Mouse (Mus musculus): Measurements from ENCODE around the gene Snx30.

Snx30 gene

DNA sequence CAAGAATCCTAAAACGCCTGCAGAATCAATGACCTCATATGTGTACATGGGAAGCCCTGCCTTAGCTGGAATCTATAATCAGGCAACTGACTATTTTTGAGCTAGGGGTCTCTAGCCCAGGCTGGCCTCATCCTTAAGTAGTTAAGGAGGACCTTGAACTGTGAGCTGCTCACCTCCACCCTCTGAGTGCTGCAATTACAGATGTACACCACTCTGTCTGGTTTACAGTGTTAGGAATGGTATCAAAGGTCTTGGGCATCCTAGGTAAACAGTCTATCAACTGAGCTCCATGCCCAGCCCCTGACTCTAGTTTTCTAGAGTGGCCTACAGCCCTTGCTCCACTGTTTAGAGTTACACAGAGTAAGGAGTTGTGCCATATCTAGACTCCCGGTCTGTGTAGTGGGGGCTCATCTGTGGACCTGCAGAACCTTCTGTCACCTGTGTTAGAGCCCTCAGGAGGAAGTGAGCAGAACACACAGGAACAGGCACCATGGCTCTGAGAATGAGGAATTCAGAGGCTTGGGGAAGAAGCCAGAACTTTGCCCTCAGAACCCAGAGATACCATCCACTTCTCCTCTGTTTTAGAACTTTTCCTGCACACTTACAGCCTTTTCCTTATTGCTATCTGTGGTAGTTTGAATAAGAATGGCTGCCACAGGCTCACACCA is 9.7 kb upstream of the Snx30 start:
- no peak for DNase-seq

DNA sequence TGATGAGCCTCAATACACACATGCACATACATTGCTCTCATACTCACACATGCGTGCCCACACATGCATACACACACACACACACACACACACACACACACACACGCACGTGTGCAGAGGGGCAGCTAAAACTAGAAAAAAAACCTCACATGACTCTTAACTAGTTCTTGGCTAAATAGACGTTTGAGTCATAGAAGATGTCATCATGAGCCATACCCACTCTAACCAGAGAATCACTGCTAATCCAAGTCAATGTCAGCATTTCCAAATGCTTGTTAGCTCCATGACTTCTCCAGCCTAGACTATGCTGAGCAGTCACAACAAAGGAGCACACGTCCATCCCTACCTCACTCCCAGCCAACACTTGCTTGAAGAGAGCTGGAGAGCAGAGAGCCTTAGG is 5.5 kb upstream of the Snx30 start:
- DNase-seq, result no peak

DNA sequence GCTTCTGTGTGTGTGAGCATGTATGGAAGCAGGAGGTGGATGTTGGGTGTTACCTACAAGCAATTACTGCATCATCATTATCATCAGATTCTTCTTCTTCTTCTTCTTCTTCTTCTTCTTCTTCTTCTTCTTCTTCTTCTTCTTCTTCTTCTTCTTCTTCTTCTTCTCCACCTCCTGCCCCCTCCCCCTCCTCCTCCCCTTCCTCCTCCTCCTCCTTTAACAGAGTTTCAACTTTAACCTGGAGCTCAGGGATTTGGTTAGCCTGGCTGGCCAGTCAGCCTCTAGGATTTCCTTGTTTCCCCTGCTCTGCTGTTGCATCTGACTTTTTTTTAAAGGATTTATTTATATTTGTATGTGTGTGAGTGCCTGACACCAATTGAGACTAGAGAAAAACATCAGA is 4.2 kb upstream of the Snx30 start, which contains the start of gene Inip:
Gene Inip (minus strand): TSS at position 101 of the 400 bp plus-strand sequence.
- no peak for DNase-seq

DNA sequence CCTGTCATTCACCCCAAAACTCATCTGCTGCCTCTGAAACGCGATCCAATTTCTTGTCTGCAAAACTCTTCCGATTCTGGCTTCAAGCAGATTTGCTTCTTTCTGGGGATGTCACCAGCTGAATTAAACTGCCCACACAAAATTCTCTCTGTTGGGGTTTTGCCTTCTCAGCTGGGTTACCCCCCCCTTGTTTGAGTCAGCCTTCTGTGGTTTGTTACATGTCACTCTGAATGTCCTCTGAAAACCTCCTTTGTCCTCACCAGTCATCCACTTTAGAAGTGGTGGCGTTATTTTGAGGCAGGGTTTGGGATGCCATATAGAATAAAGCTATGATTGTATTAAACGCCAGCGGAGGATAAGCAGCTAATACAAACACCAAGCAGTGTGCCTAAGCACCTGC is 3.5 kb upstream of the Snx30 start:
- no peak for DNase-seq

DNA sequence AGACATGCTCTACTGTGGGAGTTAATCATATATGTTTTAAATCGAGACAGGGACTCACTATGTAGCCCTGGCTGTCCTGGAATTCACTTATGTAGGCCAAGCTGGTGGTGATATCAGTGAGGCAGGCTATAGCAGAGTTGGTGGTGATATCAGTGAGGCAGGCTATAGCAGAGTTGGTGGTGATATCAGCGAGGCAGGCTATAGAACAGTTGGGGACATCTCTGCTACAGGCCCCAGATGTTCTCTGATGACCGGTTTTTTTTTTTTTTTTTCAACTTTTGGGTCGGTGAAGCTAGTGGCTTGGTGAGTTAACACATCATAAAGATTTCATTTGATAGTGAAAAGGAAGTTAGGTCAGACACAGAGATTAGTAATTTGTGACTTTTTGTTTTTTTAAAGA is 2.8 kb upstream of the Snx30 start:
- DNase-seq, result no peak

DNA sequence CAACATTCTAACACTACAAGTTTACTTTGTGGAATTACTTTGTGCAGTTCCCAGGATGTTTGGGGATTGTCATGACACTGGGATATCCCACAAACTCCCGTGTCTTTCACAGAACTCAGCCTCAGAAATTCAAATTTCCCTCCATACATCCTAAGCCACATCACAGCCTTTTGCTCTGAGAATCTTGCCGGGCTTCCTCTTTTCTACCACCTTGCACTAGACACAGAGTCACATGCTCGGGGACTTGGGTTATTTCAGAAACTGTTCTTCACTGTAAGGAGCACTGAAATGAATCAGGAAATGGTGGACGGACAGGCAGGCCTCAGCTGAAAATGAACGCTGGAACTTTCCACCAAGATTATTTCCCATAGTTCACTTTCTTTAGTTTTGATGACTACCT is 2.3 kb upstream of the Snx30 start:
- DNase-seq, result no peak

DNA sequence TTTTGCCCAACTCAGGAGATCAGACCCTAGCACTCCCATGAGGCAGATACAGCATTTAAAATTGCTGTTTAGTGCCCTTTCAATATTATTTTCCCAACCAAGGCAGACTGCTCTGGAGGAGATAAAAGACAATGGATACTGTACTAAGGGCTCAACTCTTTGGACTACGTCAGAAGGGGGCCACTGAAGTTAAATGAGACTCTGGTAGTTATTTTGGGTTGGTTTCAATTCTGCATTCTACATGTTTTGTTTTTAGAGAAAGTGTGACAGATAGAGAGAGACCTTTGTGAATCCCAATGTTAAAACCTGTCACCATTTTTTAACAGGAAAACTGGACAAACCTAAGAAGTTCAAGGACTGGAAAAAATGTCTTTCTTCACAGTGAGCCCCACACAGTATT is 886 bp upstream of the Snx30 start:
- no peak for DNase-seq

DNA sequence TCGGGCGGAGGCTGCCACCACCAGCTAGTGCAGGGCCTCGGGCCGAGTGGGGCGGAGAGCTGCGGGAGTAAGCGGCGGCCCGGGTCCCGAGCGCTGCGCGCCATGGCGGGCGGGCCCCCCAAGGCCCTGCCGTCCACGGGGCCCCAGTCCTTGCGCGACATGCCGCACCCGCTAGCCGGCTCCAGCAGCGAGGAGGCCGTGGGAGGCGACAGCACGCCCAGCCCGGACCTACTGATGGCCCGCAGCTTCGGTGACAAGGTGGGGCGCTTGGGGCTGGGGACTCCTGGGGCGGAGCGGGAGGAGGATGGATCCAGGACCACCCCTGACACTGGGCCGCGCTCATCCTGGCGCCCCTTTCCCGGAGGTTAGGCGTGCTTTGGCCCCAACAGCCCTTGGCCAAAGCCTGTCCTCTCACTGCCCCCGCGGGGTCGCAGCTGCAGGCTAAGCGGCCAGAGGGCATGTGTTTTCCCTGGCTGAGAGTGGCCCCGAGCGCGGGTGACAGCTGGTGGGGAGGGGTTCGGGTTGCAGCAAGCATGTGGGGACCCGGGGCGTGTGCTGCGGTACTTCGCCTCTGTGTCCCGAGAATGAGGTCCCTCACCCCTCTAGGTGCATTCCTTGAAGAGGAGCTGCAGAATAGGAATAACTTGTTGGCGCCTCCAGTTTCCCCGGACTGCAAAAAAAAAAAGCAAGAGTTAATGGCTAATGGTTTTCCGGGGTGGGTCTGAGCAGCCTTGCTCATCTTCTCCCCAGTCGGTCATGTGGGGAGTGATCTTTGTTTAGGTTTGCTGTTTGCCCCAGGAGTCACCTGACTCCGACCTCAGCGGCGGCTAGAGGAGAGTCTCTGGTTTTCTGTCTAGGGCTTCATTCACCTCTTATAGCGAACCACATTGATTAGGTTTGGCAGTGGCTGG is 583 bp downstream of the Snx30 start:
- peak; percentile 69 to 70 for DNase-seq

DNA sequence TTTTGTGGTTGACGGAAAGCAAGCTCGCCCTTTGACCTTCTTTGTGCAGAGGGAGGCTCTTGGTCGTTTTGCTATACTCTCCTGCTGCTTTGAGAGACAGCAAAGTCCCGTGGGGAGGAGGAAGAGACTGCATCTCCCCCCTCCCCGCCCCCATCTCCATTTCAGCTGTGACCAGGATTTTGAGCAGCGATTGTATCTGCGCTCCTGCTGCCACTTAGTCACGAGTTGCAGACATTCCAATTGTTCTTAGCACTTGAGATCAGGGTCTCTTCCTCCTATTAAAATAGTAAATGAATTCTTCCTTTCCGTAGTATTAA is 1.2 kb downstream of the Snx30 start:
- no peak for DNase-seq

DNA sequence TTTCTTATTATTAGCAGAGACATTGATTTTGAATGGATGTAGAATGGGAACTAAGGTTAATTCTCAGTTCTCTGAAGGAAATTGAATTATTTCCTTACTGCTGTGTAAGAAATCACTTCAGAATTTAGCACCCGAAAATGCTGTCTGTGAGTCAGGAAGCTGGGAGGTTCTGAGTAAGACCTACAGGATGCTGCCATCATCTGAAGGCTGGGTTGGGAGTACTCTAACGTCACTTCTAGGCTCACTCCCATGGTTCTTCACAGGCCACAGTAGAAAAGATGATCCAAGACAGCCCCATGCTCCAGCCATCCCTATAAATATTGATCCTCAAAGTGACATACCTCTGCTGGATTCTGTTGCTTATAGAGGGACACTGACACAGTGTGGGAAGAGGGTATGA is 1.9 kb downstream of the Snx30 start:
- peak in 1 of 2 experiments; percentile 18 for DNase-seq

DNA sequence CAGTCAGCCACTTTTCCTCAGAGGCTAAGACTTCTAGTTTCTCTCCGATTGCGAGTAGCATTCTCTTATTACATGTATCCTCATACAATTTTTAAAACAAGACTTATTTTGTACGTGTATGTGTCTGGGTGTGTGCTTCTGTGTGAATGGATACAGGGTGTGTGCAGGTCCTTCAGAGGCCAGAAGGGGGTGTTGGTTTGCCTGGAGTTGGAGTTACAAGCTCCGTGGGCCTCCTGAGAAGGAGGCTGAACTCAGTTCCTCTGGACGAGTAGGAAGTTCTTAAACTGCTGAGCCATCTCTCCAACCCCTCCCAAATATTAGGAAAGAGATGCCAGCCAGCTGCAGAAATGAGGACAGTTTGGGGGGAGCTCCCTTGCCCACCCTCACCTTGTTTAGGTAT is 2.8 kb downstream of the Snx30 start:
- peak in 1 of 2 experiments; percentile 49 for DNase-seq

DNA sequence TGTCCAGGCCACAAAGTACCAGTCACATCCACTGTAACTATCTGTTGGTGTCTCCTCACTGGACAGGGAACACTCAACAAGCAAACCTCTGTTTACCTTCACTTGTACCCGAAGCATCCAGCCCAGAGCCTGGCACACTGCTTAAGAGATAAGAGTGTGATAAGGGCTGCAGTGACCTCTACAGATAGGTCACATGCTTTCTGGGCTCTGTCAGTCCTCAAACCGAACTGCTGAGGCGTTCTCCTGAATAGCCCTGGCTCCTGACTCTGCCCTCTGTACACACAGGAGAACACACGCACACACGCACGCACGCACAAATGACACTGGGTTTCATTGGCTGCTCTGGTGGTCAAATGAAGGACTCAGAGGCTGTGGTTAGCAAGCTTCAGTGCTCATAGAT is 8.5 kb downstream of the Snx30 start:
- DNase-seq, result no peak

DNA sequence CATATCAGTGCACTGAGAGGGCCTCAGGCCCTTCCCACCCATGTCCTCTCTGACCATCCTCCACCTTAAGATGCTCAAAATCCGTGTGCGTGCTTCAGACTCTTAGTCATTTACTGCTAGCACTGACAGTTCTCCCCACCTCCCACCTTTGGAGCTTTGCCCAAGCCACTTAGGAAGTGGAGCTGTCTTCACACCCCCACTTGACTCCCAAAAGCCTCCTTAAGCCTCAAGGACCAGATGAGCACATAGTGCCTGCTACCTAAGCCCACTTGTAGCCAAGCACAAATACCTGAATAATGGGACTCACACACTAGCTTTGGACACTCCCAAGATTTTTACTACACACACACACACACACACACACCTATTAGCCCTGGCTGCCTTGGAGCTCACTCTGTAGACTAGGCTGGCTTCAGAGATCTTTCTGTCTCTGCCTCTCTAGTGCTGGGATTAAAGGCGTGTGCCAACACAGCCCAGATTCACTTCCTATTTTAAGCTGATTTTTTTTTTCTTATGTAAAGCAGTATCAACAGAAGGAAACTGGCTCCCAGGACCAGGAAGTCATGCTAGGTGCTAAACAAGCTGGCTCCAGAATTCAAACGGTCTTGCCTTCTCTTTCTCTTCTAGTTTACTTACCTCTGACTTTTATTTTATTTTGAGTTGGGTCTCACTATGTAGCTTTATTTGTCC is 9.6 kb downstream of the Snx30 start:
- no peak for DNase-seq

DNA sequence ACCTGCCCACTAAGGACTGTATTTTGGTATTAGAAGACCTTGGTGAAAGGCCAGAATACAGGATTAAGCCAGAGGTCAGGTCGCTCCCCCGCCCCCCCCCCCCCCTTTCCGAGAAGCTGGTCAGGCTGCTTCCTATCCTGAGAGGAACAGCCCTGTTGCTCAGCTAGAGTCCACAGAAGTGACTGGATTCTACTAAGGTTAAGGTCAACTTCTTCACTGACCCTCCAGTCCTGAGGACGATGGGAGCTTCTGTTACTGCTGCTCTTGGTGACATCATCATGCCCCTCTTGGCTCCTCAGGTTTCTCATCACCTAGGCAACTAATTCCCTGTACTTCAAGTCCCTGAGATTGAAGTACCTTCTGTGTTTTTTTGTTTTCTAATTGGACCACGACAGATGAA is 10.4 kb downstream of the Snx30 start:
- DNase-seq, result no peak

DNA sequence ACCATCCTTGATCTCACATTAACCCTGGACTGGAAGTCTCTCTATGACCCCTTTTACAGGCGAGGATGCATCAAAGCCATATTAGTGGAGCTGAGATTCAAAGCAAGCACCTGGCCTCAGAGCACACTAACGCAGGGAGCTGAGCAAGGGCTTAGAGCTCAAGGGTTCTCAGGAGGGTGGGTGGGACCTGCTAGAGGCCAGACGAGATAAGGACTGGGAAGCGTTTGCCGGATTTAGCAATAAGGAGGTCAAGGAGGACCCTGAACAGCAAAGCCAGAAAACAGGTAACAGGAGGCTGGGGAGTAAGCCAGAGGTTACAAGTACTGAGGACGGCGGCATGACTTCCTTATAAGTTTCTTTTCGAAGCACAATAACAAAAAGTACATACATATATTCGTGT is 10.8 kb downstream of the Snx30 start:
- DNase-seq, result no peak

DNA sequence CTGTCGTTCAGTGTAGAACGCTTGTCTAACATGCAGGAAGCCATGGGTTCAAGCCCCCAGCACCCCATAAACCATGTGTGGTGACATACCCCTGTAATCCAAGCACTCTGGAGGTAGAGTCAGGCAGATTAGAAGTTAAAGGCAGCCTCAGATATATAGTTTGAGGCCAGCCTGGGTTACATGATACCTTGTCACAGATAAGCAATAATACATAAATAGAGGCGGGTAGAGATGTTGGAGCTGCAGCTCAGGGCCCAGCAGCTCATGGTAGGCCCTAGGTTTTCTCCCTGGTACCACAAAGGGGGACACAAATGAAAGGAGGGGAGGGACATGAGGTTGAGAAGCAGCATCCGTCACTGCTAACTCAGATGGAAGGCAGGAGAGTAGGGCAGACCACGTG is 12.2 kb downstream of the Snx30 start:
- DNase-seq, result no peak

DNA sequence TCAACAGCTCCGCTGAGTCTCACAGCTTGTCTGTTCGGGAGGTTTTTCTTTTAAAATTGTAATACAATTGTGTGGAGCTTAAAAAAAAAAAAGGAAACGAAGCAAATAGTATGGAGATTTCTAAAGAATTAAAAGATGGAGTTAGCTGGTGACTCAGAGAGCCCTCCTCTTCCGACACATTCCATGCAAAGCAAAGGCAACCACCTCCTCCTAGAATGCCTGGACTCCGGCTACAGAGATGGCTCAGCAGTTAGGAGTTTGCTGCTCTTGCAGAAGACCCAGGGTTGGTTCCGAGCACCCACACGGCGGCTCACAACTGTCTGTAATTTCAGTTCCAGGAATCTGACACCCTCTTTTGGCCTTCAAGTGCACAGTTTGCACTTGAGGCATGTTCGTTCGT is 12.9 kb downstream of the Snx30 start:
- no peak for DNase-seq

DNA sequence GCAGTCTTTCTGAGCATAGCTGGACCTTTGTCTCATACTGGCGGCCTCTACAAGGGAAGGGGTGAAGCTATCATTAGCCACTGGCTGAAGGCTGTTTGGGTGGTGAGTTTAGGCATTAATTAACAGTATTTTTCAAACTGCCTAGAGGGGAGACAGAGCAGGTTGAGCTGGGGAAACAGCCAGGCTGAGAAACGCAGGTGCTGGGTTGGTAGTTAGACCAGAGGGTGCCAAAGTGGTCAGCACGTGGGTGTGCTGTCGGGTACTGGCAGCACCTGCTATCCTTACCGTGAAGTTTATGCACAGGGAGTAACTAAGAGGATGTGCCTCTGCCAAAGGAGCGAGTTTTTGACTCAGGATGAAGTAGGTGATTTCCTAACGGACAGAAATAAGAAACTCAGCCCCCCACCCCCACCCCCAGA is 13.4 kb downstream of the Snx30 start:
- peak in 1 of 2 experiments; percentile 65 for DNase-seq

DNA sequence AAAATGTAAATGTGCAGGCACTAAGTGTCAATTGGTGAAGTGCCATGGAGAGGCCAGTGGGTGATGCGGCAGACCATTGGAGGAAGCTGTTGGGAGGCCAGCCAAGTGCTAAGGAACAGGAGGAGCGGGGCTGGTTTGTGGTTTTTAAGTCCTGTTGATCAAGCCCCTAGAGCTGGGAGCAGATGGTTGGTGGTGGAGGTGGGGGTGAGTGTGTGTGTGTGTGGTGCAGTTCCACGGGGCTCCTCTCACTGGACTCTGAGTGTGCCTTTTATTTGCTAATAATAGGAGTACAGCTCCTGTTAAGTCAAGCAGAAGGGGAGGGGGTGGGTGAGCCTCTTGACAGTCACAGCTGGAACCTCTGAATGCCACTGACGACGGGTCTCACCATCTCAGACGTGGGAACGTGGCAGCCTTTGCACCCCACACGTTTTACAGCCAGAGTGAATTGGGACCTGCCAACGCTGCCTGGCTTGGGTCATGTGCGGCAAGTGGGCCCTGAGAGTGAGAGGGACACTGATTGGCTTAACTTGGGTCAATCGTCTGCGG is 13.9 kb downstream of the Snx30 start:
- DNase-seq, result peak in 1 of 2 experiments; percentile 45

DNA sequence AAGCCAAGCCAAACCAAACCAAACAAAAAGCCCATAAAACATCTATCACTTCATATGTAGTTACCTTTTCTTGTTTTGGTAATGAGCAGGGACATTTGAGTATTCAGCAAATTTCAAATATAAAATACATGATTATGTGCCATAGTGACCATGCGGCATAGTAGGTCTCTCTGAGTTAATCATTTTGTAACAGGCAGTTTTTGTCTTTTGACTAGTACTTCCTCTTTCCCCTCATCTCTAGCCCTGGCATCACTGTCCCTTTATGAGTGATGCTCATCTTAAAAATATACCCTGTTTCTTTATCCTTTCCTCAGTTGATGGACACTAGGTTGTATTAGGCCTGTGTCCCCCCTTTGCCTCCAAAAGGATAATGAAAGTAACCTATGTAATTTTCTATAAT is 15.9 kb downstream of the Snx30 start:
- DNase-seq, result no peak

DNA sequence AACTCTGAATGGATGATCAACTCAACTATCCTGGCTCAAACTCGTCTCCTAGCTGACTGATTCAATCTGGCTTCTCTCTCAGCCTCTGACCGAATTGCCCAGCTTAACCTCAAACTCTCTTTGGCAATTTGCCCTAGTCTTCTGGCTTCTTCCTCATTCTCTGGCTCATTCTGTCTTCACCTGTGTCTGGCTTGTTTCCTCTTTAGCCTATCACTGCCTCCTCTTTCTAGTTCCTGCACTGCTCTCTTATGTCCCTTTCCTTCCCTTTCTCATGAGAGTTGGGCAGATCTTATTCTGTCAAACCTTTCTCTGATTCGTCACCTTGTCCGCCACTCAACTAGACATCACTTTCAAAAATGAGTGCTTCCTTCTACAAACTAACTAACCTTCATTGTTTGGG is 16.5 kb downstream of the Snx30 start:
- DNase-seq, result no peak

DNA sequence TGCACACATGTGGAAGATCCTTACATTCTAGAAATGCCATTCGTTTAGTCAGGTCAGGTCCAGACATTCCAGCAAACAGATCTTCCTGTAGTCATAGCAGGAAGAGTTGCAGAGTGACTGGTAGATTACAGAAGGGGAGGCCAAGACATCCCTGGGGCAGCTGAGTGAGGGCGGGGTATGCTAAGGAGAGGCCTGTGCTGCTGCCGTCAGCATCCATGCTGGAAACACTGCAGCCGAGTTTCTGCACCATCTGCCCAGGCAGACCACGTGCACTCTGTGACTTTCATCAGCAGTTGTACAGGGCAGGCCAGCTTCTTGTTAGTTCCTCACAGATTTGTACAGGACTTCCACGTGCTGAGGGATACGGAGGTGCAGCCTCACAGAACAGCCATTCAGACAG is 17.8 kb downstream of the Snx30 start:
- DNase-seq, result peak; percentile 83 to 91

DNA sequence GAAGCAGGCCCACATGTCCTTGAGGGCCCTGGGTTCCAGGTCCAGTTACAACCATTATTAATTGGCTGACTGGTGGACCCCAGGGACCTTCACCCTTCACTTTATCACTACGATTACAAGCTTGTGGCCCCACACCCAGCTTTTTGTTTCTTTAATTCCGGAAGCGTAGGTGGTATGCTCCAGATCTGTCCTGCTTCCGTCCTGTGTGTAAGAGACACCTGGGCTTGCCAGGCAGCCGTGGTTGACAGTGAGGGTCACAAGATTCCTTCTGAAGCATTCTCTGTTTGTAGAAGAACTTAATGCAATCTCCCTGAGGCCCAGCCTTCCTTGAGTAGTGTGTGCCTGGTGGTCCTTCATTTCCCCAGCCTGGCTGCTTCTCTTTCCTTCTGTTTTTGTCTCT is 19.2 kb downstream of the Snx30 start:
- DNase-seq, result no peak

DNA sequence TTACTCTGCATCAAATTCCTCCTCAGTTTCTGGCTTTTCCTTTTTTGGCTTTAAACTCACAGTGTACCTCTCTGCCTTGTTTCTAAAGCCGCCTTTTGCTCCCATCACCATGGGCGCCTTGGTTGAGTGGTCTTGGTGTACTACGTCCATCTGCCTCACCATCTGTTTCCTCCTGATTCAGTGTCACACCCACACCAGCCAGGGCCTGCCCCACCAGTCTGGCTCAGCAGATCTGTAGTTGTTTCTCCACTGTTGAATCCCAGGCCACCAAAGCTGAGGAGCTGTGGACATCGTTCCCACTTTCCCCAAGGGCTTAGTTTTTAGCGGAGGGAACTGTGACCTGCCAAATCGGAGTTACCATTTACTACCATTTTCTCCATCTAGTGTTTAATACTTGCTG is 20.0 kb downstream of the Snx30 start:
- DNase-seq, result peak; percentile 94 to 96
